Mouse (Mus musculus): ENCODE results near the gene Slc8b1.
A peak's percentile ranks its signal among the peaks of the same experiment; 100 is the strongest.

DNA sequence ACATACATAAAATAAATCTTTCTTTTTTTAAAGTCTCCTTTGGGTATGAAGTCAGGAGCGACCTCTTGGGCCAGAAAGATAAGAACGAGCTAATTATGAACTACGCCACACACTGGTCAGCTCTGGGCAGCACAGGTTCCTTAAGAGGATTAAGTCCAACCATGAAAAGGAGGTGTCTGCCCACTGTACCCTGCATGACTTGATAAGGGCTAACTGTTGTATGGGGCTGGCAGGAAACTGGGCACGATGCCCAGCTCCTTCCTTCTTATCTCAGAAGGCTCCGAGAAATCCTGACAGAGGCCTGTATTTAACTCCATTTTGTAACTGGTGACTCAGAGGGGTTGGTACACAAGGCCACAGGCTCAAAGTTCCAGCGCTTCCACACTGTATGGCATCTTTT, 45.1 kb upstream of the Slc8b1 start:
- TF ChIP-seq CTCF (IDR thresholded peaks at IDR 0.05) (peak; percentile 50), POLR2A (IDR thresholded peaks at IDR 0.05; ENCODE audit: insufficient read depth, low read depth, low read length) (no peak), EP300 (IDR thresholded peaks at IDR 0.05; ENCODE audit: insufficient read depth, low read depth, low read length) (no peak)
